Mouse (Mus musculus) liver, adult 2 months (tissue): ENCODE data around the gene Slc25a19. TPM values are rescaled to one million over a fixed set of nuclear protein-coding genes. Genes with fewer than 3 reads are reported as not detected.

ENCODE experiments used
- DNase-seq: peaks from one replicate; pipeline ENCODE4 v3.0.0-alpha.2; 2011; ENCODE audit warnings: low read depth, low spot score; ENCODE audit errors: extremely low read depth
- H3K27ac ChIP-seq: fragments of 200-500 bp; replicated peaks from 2 replicates; pipeline ENCODE4 v1.5.1; 2012; ENCODE audit warnings: low read depth, mild to moderate bottlenecking, control low read depth, inconsistent platforms, low read length; ENCODE audit not compliant: insufficient read depth
- H3K27me3 ChIP-seq: fragments of 200-500 bp; 2 replicates; pipeline ENCODE4 v1.6.1; 2012; ENCODE audit warnings: mild to moderate bottlenecking, moderate library complexity, low read length, inconsistent platforms; ENCODE audit not compliant: control insufficient read depth, insufficient read depth
- H3K36me3 ChIP-seq: fragments of 200-500 bp; 2 replicates; pipeline ENCODE4 v1.6.1; 2012; ENCODE audit warnings: low read length, inconsistent platforms; ENCODE audit not compliant: control insufficient read depth, insufficient read depth
- H3K4me1 ChIP-seq: fragments of 200-500 bp; 2 replicates; pipeline ENCODE4 v1.6.1; 2011; ENCODE audit warnings: low read length; ENCODE audit not compliant: control insufficient read depth, insufficient read depth
- H3K4me3 ChIP-seq: fragments of 200-500 bp; 2 replicates; pipeline ENCODE4 v1.5.1; 2011; ENCODE audit warnings: low read depth, mild to moderate bottlenecking, control low read depth, low read length, moderate library complexity; ENCODE audit not compliant: insufficient read depth
- H3K79me2 ChIP-seq: fragments of 200-500 bp; 2 replicates; pipeline ENCODE4 v1.6.1; 2012; ENCODE audit warnings: inconsistent platforms, mild to moderate bottlenecking, low read length, moderate library complexity; ENCODE audit not compliant: control insufficient read depth, insufficient read depth
- H3K9ac ChIP-seq: fragments of 200-500 bp; 2 replicates; pipeline ENCODE4 v1.6.1; 2012; ENCODE audit warnings: low read depth, mild to moderate bottlenecking, control low read depth, inconsistent platforms, low read length
- CTCF ChIP-seq: fragments of 200-500 bp; IDR thresholded peaks from 2 replicates; pipeline ENCODE4 v1.5.1; 2011; ENCODE audit warnings: low read depth, low read length, control low read depth
- POLR2A ChIP-seq: fragments of 200-500 bp; IDR thresholded peaks from 2 replicates; pipeline ENCODE4 v1.6.1; 2011; ENCODE audit warnings: low read length, control low read depth; ENCODE audit not compliant: insufficient read depth; ENCODE audit errors: extremely low read depth
- WGBS: fragments of 180-500 bp; shearing (Covaris S2); methylation state at CpG from one replicate; pipeline ENCODE4 v1.1.7; 2018; 5-methylcytosine and 5-hydroxymethylcytosine counted together
- polyA plus RNA-seq: library from polyadenylated mRNA; depleted of rRNA; stranded (reverse); fragments of >200 nt; gene quantifications from 2 replicates; pipeline ENCODE4 v1.2.3, GENCODE M21; 2012; rRNA removed
- total RNA-seq: library from RNA; depleted of rRNA; stranded (reverse); fragments of >200 nt; gene quantifications from 2 replicates; pipeline ENCODE4 v1.2.3, GENCODE M21; 2014; rRNA removed

The Slc25a19 gene
- total and polyA plus RNA-seq, 2 experiments, result 8.9 to 21.3 TPM

DNA sequence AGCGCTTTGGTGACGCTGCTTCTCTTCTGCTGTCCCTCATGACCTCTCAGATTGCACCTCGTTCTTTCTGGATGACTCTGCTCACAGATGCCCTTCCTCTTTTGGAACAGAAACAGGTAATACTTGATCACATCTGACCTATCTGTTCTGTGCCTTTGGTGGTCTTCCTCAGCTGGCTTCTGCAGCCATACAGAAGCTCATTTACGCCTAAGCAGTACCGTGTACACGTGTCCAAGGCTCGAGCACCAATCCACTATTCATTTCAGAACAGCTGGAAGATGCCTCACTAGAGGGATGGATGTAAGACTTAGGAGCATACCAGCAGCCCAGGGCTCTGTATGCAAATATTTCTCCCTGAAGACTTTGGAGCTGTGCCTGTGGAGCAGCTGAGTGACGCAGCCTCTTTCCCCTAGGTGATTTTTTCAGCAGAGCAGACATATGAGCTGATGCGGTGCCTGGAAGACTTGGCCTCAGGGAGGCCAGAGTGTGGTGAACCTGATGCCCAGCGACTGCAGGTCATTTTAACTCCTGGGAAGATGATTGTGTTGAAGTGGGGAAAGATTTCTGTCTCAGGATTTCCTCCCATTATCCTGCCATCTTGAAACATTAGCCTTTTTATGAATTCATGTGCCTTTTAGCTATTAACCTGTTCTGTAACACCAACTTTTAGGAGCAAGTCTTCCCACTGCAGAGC lies 45.0 kb downstream of the Slc25a19 start:
- Histone ChIP-seq H3K79me2 (no peaks in the 10 kb centered on the region), H3K36me3 (peaks cover 21% of the 10 kb centered on the region), H3K27ac (no peak overlapping the region), H3K4me3 (no peak overlapping the region), H3K27me3 (no peaks in the 10 kb centered on the region), H3K9ac (no peak overlapping the region), H3K4me1 (no peaks in the 10 kb centered on the region)
- TF ChIP-seq CTCF, result no peak
- no peak for TF ChIP-seq POLR2A
- no peak for DNase-seq
- 84% methylated on average over 10 of the region's 10 CpGs for WGBS

DNA sequence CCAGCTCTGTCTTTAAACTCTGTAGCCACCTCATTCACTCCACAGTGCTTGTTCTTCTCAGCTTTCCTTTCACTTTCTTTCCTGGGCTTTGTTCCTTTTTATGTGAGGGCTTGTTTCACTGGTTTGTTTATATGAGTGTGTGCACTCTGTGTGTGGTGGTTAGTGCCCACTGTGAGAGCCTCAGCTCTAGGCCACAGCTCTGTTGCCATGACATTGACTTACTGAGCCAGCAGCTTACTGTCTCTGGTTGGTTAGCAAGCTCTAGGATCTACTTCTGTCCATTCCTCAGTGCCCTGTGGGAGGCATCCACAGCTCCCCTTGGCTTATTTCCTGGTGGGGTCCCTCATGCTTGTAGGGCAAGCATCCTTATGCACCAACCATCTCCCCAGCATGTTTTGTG lies 49.0 kb downstream of the Slc25a19 start:
- Histone ChIP-seq H3K27me3 (no peaks in the 10 kb centered on the region), H3K79me2 (no peaks in the 10 kb centered on the region), H3K4me1 (no peaks in the 10 kb centered on the region; the same call in 1 of the 2 replicates), H3K9ac (no peak overlapping the region), H3K27ac (no peak overlapping the region), H3K4me3 (no peak overlapping the region), H3K36me3 (peaks cover 16% of the 10 kb centered on the region)
- DNase-seq, result no peak
- TF ChIP-seq CTCF, result no peak
- no peak for TF ChIP-seq POLR2A

DNA sequence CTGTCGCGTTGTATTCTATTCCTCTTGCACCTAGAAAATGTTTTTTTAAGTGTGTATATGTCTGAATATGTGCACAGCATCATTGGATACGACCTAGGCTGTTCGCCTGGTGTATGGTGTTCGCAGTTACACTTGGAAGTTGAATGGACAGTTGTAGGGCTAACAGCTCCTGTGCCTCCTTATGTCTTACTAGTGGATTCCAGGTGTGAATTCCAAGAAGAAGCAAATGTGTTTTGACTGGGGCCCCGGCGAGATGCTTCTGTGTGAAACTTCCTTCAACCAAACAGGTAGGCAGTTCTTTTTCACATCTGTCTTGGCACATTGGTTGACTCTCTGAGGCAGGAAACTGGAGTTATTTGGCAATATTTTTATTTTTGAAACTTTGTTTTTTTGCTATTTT lies 63.1 kb downstream of the Slc25a19 start:
- Histone ChIP-seq H3K4me1 (no peaks in the 10 kb centered on the region; the same call in 1 of the 2 replicates), H3K9ac (no peak overlapping the region), H3K4me3 (no peak overlapping the region), H3K27me3 (no peaks in the 10 kb centered on the region), H3K79me2 (peaks cover 3% of the 10 kb centered on the region; the same call in 1 of the 2 replicates), H3K36me3 (peaks cover 19% of the 10 kb centered on the region; the same call in 1 of the 2 replicates), H3K27ac (no peak overlapping the region)
- no peak for DNase-seq
- TF ChIP-seq CTCF (no peak), POLR2A (no peak)
- 20% methylated on average over 7 of the region's 7 CpGs for WGBS

Other genes starting within 250 kb of the Slc25a19 start
- gene Cdr2l, start 246.4 kb downstream of the Slc25a19 start, total RNA-seq, result 1.3 and 1.4 TPM in 2 replicates
- gene Cdr2l, start 246.4 kb downstream of the Slc25a19 start, polyA plus RNA-seq, result 2.4 and 2.7 TPM in 2 replicates
- 54.7 and 67.2 TPM in 2 replicates for gene Mrpl58, start 224.5 kb downstream of the Slc25a19 start, total RNA-seq
- gene Mrpl58, start 224.5 kb downstream of the Slc25a19 start, polyA plus RNA-seq, result 67.5 and 70.0 TPM in 2 replicates
- gene Atp5h, start 208.3 kb downstream of the Slc25a19 start, total RNA-seq, result 480 and 648 TPM in 2 replicates
- gene Atp5h, start 208.3 kb downstream of the Slc25a19 start, polyA plus RNA-seq, result 103 and 134 TPM in 2 replicates
- gene Kctd2, start 208.2 kb downstream of the Slc25a19 start, total RNA-seq, result 10.0 and 14.2 TPM in 2 replicates
- 18.2 and 21.1 TPM in 2 replicates for gene Kctd2, start 208.2 kb downstream of the Slc25a19 start, polyA plus RNA-seq
- gene Trim80, start 187.8 kb downstream of the Slc25a19 start, total RNA-seq, result 0.74 and 0.94 TPM in 2 replicates
- 2.0 and 4.0 TPM in 2 replicates for gene Trim80, start 187.8 kb downstream of the Slc25a19 start, polyA plus RNA-seq
- 23.0 and 36.3 TPM in 2 replicates for gene Slc16a5, start 165.8 kb downstream of the Slc25a19 start, total RNA-seq
- gene Slc16a5, start 165.8 kb downstream of the Slc25a19 start, polyA plus RNA-seq, result 49.1 and 101 TPM in 2 replicates
- 1.6 and 1.7 TPM in 2 replicates for gene Armc7, start 152.6 kb downstream of the Slc25a19 start, total RNA-seq
- 3.2 and 4.0 TPM in 2 replicates for gene Armc7, start 152.6 kb downstream of the Slc25a19 start, polyA plus RNA-seq
- 39.2 and 39.5 TPM in 2 replicates for gene Nt5c, start 136.4 kb downstream of the Slc25a19 start, total RNA-seq
- gene Nt5c, start 136.4 kb downstream of the Slc25a19 start, polyA plus RNA-seq, result 29.6 and 32.6 TPM in 2 replicates
- gene Jpt1, start 113.9 kb downstream of the Slc25a19 start, total RNA-seq, result 14.1 and 17.2 TPM in 2 replicates
- 25.1 and 28.4 TPM in 2 replicates for gene Jpt1, start 113.9 kb downstream of the Slc25a19 start, polyA plus RNA-seq
- gene Sumo2, start 92.0 kb downstream of the Slc25a19 start, total RNA-seq, result 106 and 107 TPM in 2 replicates
- gene Sumo2, start 92.0 kb downstream of the Slc25a19 start, polyA plus RNA-seq, result 24.0 and 27.2 TPM in 2 replicates
- gene Nup85, start 63.9 kb downstream of the Slc25a19 start, total RNA-seq, result 21.8 and 24.3 TPM in 2 replicates
- 21.9 and 22.4 TPM in 2 replicates for gene Nup85, start 63.9 kb downstream of the Slc25a19 start, polyA plus RNA-seq
- gene Mrps7, start 24.4 kb downstream of the Slc25a19 start, total RNA-seq, result 48.1 and 50.4 TPM in 2 replicates
- 32.9 and 39.2 TPM in 2 replicates for gene Mrps7, start 24.4 kb downstream of the Slc25a19 start, polyA plus RNA-seq
- gene Gga3, start 24.2 kb downstream of the Slc25a19 start, total RNA-seq, result 1.7 and 3.2 TPM in 2 replicates
- 5.9 and 8.3 TPM in 2 replicates for gene Gga3, start 24.2 kb downstream of the Slc25a19 start, polyA plus RNA-seq
- gene Mif4gd, start 15.3 kb downstream of the Slc25a19 start, total RNA-seq, result 35.5 and 40.3 TPM in 2 replicates
- 108 and 132 TPM in 2 replicates for gene Mif4gd, start 15.3 kb downstream of the Slc25a19 start, polyA plus RNA-seq
- 14.7 and 17.3 TPM in 2 replicates for gene Grb2, start 80.3 kb upstream of the Slc25a19 start, total RNA-seq
- 27.7 and 28.4 TPM in 2 replicates for gene Grb2, start 80.3 kb upstream of the Slc25a19 start, polyA plus RNA-seq
- 11.0 and 15.0 TPM in 2 replicates for gene Tmem94, start 137.1 kb upstream of the Slc25a19 start, total RNA-seq
- gene Tmem94, start 137.1 kb upstream of the Slc25a19 start, polyA plus RNA-seq, result 41.1 and 41.9 TPM in 2 replicates
- gene Caskin2, start 185.3 kb upstream of the Slc25a19 start, total RNA-seq, result 2.9 and 3.8 TPM in 2 replicates
- 8.9 and 9.7 TPM in 2 replicates for gene Caskin2, start 185.3 kb upstream of the Slc25a19 start, polyA plus RNA-seq
- 4.0 and 5.8 TPM in 2 replicates for gene Tsen54, start 186.4 kb upstream of the Slc25a19 start, total RNA-seq
- gene Tsen54, start 186.4 kb upstream of the Slc25a19 start, polyA plus RNA-seq, result 11.2 and 15.6 TPM in 2 replicates
- gene Llgl2, start 195.8 kb upstream of the Slc25a19 start, total RNA-seq, result 15.8 and 17.2 TPM in 2 replicates
- gene Llgl2, start 195.8 kb upstream of the Slc25a19 start, polyA plus RNA-seq, result 46.8 and 52.7 TPM in 2 replicates
- gene Myo15b, start 230.1 kb upstream of the Slc25a19 start, total RNA-seq, result 0.07 and 0.28 TPM in 2 replicates
- 0.51 and 0.56 TPM in 2 replicates for gene Myo15b, start 230.1 kb upstream of the Slc25a19 start, polyA plus RNA-seq